Mouse (Mus musculus): ENCODE measurements around the gene Sec11a.

- TF ChIP-seq POLR2A (IDR thresholded peaks at IDR 0.05; ENCODE audit: insufficient read depth, low read depth, low read length) (no peak), CTCF (IDR thresholded peaks at IDR 0.05; ENCODE audit: insufficient read depth, low read depth, low read length) (no peak)
Observed at GRCm38 (mm10) chr7:80931618-80932207, 15.9 kb downstream of the Sec11a start.

Data from olfactory bulb, adult 2 months (tissue).